Mouse (Mus musculus): ENCODE data around the gene Rbfox3.

DNA sequence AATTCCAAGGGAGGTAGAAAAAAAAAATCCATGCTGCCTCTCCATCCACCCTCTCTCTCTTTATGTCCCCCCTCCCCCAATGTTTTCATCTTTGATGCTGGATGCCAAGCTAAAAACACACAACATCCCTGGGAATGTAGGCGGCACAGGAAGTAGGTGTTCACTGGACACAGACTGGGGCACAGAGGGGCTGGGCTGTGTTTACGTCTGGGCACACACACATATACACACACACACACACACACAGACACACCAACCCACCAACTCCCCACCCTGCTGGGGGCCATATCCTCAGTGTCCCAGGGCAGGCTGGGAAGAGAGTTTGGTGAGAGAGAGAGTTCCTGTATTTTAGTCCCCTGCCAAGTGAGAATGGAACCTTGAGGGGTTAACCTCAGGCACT lies 417.9 kb downstream of the Rbfox3 start:
- TF ChIP-seq POLR2A (IDR thresholded peaks at IDR 0.05; ENCODE audit: borderline replicate concordance, insufficient read depth, low read length), result no peak
- no peak for TF ChIP-seq CTCF (IDR thresholded peaks at IDR 0.05; ENCODE audit: borderline replicate concordance, insufficient read depth, low read depth, low read length)
